Mouse (Mus musculus): ENCODE measurements around the gene Ppp1r14b.

- TF ChIP-seq CTCF (IDR thresholded peaks at IDR 0.05; ENCODE audit: low read depth) (no peak), EP300 (IDR thresholded peaks at IDR 0.05; ENCODE audit: low read depth) (peak; percentile 50; the same call in 1 of the 2 replicates)
Measured at GRCm38 (mm10) chr19:6980381-6981093, 5.8 kb downstream of the Ppp1r14b start, which contains the start of gene Fkbp2.

All from heart, postnatal 0 days (tissue).